Mouse (Mus musculus): ENCODE measurements around the gene Tmem30a. TPM values are rescaled to one million over a fixed set of nuclear protein-coding genes. Genes with fewer than 3 reads are reported as not detected.

Tmem30a gene
- polyA plus RNA-seq, 1 experiment from 2014 or later: 81.1 TPM

- H3K4me1 ChIP-seq: no peaks in the 10 kb centered on the region
- no peak overlapping the region for H3K4me2 ChIP-seq
- H3K4me3 ChIP-seq (replicated peaks): no peak overlapping the region
- WGBS: 93% methylated on average over 4 of the region's 4 CpGs
- no peak overlapping the region for H3K9ac ChIP-seq
- ATAC-seq (replicated peaks; ENCODE audit: low FRiP score): no peak
- H3K27me3 ChIP-seq: no peaks in the 10 kb centered on the region
- H3K27ac ChIP-seq: no peak overlapping the region
- H3K36me3 ChIP-seq: 0 out of 2 replicates have a peak, but pooled peaks cover 6% of the 10 kb centered on the region
- H3K9me3 ChIP-seq (replicated peaks): no peaks in the 10 kb centered on the region
Measured at GRCm38 (mm10) chr9:79814592-79814991, 21.3 kb upstream of the Tmem30a start.

- H3K9me3 ChIP-seq (replicated peaks): no peaks in the 10 kb centered on the region
- H3K4me1 ChIP-seq: peaks cover 7% of the 10 kb centered on the region; the same call in 1 of the 2 replicates
- no peak overlapping the region for H3K9ac ChIP-seq
- no peak overlapping the region for H3K4me3 ChIP-seq (replicated peaks)
- 78% methylated on average over 10 of the region's 11 CpGs for WGBS
- ATAC-seq (replicated peaks; ENCODE audit: low FRiP score): no peak
- H3K36me3 ChIP-seq: no peaks in the 10 kb centered on the region
- no peak overlapping the region for H3K4me2 ChIP-seq
- no peak overlapping the region for H3K27ac ChIP-seq
- no peaks in the 10 kb centered on the region for H3K27me3 ChIP-seq
Measured at GRCm38 (mm10) chr9:79810969-79811902, 17.9 kb upstream of the Tmem30a start.

- 78% methylated on average over 3 of the region's 3 CpGs for WGBS
- no peaks in the 10 kb centered on the region for H3K36me3 ChIP-seq
- H3K27me3 ChIP-seq: no peaks in the 10 kb centered on the region
- H3K4me1 ChIP-seq: peaks cover 7% of the 10 kb centered on the region; the same call in 1 of the 2 replicates
- no peak overlapping the region for H3K27ac ChIP-seq
- no peak for ATAC-seq (replicated peaks; ENCODE audit: low FRiP score)
- H3K4me3 ChIP-seq (replicated peaks): no peak overlapping the region
- no peak overlapping the region for H3K4me2 ChIP-seq
- H3K9ac ChIP-seq: no peak overlapping the region
- H3K9me3 ChIP-seq (replicated peaks): no peaks in the 10 kb centered on the region
Measured at GRCm38 (mm10) chr9:79810534-79810933, 17.2 kb upstream of the Tmem30a start.

- Histone ChIP-seq H3K36me3 (no peaks in the 10 kb centered on the region), H3K4me1 (peaks cover 7% of the 10 kb centered on the region; the same call in 1 of the 2 replicates), H3K4me3 (replicated peaks) (no peak overlapping the region), H3K9me3 (replicated peaks) (no peaks in the 10 kb centered on the region), H3K27ac (no peak overlapping the region), H3K4me2 (no peak overlapping the region), H3K27me3 (no peaks in the 10 kb centered on the region), H3K9ac (no peak overlapping the region)
- WGBS: 60% methylated on average over 6 of the region's 6 CpGs
- no peak for ATAC-seq (replicated peaks; ENCODE audit: low FRiP score)
Measured at GRCm38 (mm10) chr9:79809411-79809810, 16.1 kb upstream of the Tmem30a start.

- Histone ChIP-seq H3K27ac (no peak overlapping the region), H3K9me3 (replicated peaks) (no peaks in the 10 kb centered on the region), H3K36me3 (no peaks in the 10 kb centered on the region), H3K4me3 (replicated peaks) (no peak overlapping the region), H3K4me1 (peaks cover 7% of the 10 kb centered on the region; the same call in 1 of the 2 replicates), H3K27me3 (no peaks in the 10 kb centered on the region; the same call in 1 of the 2 replicates), H3K4me2 (no peak overlapping the region), H3K9ac (no peak overlapping the region)
- WGBS: 44% methylated on average over 4 of the region's 4 CpGs
- no peak for ATAC-seq (replicated peaks; ENCODE audit: low FRiP score)
Measured at GRCm38 (mm10) chr9:79807178-79807577, 13.9 kb upstream of the Tmem30a start.

GRCm38 (mm10) chr9:79806317-79807075 is 13.2 kb upstream of the Tmem30a start:
- Histone ChIP-seq H3K4me1 (peaks cover 7% of the 10 kb centered on the region; the same call in 1 of the 2 replicates), H3K27ac (no peak overlapping the region), H3K4me2 (no peak overlapping the region), H3K36me3 (no peaks in the 10 kb centered on the region), H3K4me3 (replicated peaks) (no peak overlapping the region), H3K9ac (no peak overlapping the region), H3K27me3 (no peaks in the 10 kb centered on the region; the same call in 1 of the 2 replicates), H3K9me3 (replicated peaks) (no peaks in the 10 kb centered on the region)
- WGBS: 35% methylated on average over 12 of the region's 12 CpGs
- ATAC-seq (replicated peaks; ENCODE audit: low FRiP score): no peak

- ATAC-seq (replicated peaks; ENCODE audit: low FRiP score): no peak
- 87% methylated on average over 10 of the region's 10 CpGs for WGBS
- no peak overlapping the region for H3K27ac ChIP-seq
- no peaks in the 10 kb centered on the region for H3K9me3 ChIP-seq (replicated peaks)
- no peak overlapping the region for H3K4me2 ChIP-seq
- no peak overlapping the region for H3K9ac ChIP-seq
- H3K36me3 ChIP-seq: no peaks in the 10 kb centered on the region
- peaks cover 7% of the 10 kb centered on the region; the same call in 1 of the 2 replicates for H3K4me1 ChIP-seq
- no peak overlapping the region for H3K4me3 ChIP-seq (replicated peaks)
- no peaks in the 10 kb centered on the region; the same call in 1 of the 2 replicates for H3K27me3 ChIP-seq
Measured at GRCm38 (mm10) chr9:79805426-79805825, 12.1 kb upstream of the Tmem30a start.

GRCm38 (mm10) chr9:79796461-79797135 is 3.3 kb upstream of the Tmem30a start:
- Histone ChIP-seq H3K4me1 (peaks cover 6% of the 10 kb centered on the region), H3K36me3 (no peaks in the 10 kb centered on the region), H3K9me3 (replicated peaks) (no peaks in the 10 kb centered on the region), H3K27ac (0 out of 2 replicates have a peak overlapping the region, but pooled peaks have one; percentile 37), H3K4me3 (replicated peaks) (no peak overlapping the region), H3K9ac (no peak overlapping the region), H3K27me3 (no peaks in the 10 kb centered on the region), H3K4me2 (no peak overlapping the region)
- WGBS: 73% methylated on average over 7 of the region's 7 CpGs
- no peak for ATAC-seq (replicated peaks; ENCODE audit: low FRiP score)

- 74% methylated on average over 1 of the region's 1 CpGs for WGBS
- H3K4me2 ChIP-seq: no peak overlapping the region
- H3K27me3 ChIP-seq: no peaks in the 10 kb centered on the region
- H3K9ac ChIP-seq: no peak overlapping the region
- ATAC-seq (replicated peaks; ENCODE audit: low FRiP score): no peak
- peaks cover 16% of the 10 kb centered on the region for H3K4me1 ChIP-seq
- H3K9me3 ChIP-seq (replicated peaks): no peaks in the 10 kb centered on the region
- no peak overlapping the region for H3K4me3 ChIP-seq (replicated peaks)
- no peaks in the 10 kb centered on the region for H3K36me3 ChIP-seq
- no peak overlapping the region for H3K27ac ChIP-seq
Measured at GRCm38 (mm10) chr9:79795076-79795475, 1.8 kb upstream of the Tmem30a start.

GRCm38 (mm10) chr9:79785794-79786085 is 7.6 kb downstream of the Tmem30a start:
- H3K4me3 ChIP-seq (replicated peaks): no peak overlapping the region
- H3K9ac ChIP-seq: no peak overlapping the region
- no peak overlapping the region for H3K27ac ChIP-seq
- ATAC-seq (replicated peaks; ENCODE audit: low FRiP score): no peak
- 0 out of 2 replicates have a peak, but pooled peaks cover 9% of the 10 kb centered on the region for H3K4me1 ChIP-seq
- no peaks in the 10 kb centered on the region for H3K9me3 ChIP-seq (replicated peaks)
- no peak overlapping the region for H3K4me2 ChIP-seq
- WGBS: 82% methylated on average over 2 of the region's 2 CpGs
- H3K27me3 ChIP-seq: no peaks in the 10 kb centered on the region
- H3K36me3 ChIP-seq: no peaks in the 10 kb centered on the region

GRCm38 (mm10) chr9:79784934-79785793 is 8.1 kb downstream of the Tmem30a start:
- Histone ChIP-seq H3K27me3 (no peaks in the 10 kb centered on the region), H3K36me3 (no peaks in the 10 kb centered on the region), H3K4me1 (0 out of 2 replicates have a peak, but pooled peaks cover 6% of the 10 kb centered on the region), H3K27ac (no peak overlapping the region), H3K9me3 (replicated peaks) (no peaks in the 10 kb centered on the region), H3K4me2 (no peak overlapping the region), H3K9ac (no peak overlapping the region), H3K4me3 (replicated peaks) (no peak overlapping the region)
- 86% methylated on average over 2 of the region's 2 CpGs for WGBS
- no peak for ATAC-seq (replicated peaks; ENCODE audit: low FRiP score)

All from kidney, embryonic 15.5 days (tissue).